Mouse (Mus musculus): ENCODE measurements around the gene Rps9.
"Not testable (repeated sequence)": the region's sequence is repeated elsewhere in the genome, so short reads cannot be mapped to it uniquely, and the experiment has no call there.

Gene Rps9

GRCm38 (mm10) chr7:3698471-3698870 lies 5.3 kb upstream of the Rps9 start:
- DNase-seq: no peak

GRCm38 (mm10) chr7:3703148-3703878 lies 480 bp upstream of the Rps9 start:
- no peak for DNase-seq

- no peak for DNase-seq
Measured at GRCm38 (mm10) chr7:3704475-3704874, 682 bp downstream of the Rps9 start.

- not testable (repeated sequence) for DNase-seq
Measured at GRCm38 (mm10) chr7:3705461-3705860, 1.7 kb downstream of the Rps9 start.

GRCm38 (mm10) chr7:3705911-3706310 lies 2.1 kb downstream of the Rps9 start:
- no peak for DNase-seq

GRCm38 (mm10) chr7:3706343-3706934 lies 2.6 kb downstream of the Rps9 start:
- DNase-seq: no peak

- no peak for DNase-seq
Measured at GRCm38 (mm10) chr7:3707027-3707426, 3.2 kb downstream of the Rps9 start.

- DNase-seq: no peak
Measured at GRCm38 (mm10) chr7:3707568-3708413, 4.0 kb downstream of the Rps9 start.

- not testable (repeated sequence) for DNase-seq
Measured at GRCm38 (mm10) chr7:3708447-3708980, 4.7 kb downstream of the Rps9 start.

GRCm38 (mm10) chr7:3709000-3709399 lies 5.2 kb downstream of the Rps9 start:
- DNase-seq: no peak

- DNase-seq: no peak
Measured at GRCm38 (mm10) chr7:3712264-3712942, 8.6 kb downstream of the Rps9 start.

GRCm38 (mm10) chr7:3715249-3715648 lies 11.5 kb downstream of the Rps9 start:
- DNase-seq: no peak

- not testable (repeated sequence) for DNase-seq
Measured at GRCm38 (mm10) chr7:3720268-3720667, 16.5 kb downstream of the Rps9 start, which contains the start of gene Pirb. TSS of gene Pirb (minus strand) at chr7:3720391.

- not testable (repeated sequence) for DNase-seq
Measured at GRCm38 (mm10) chr7:3725459-3725858, 21.7 kb downstream of the Rps9 start.

GRCm38 (mm10) chr7:3732675-3733074 lies 28.9 kb downstream of the Rps9 start:
- DNase-seq: not testable (repeated sequence)
